Mouse (Mus musculus) subcutaneous adipose tissue, adult 2 months (tissue): ENCODE results near the gene Entpd4b. TPM values are rescaled to one million over a fixed set of nuclear protein-coding genes. Genes with fewer than 3 reads are reported as not detected.

Experiments used
- polyA plus RNA-seq: library from polyadenylated mRNA; depleted of rRNA; stranded (reverse); fragments of >200 nt; gene quantifications from 2 replicates; pipeline ENCODE4 v1.2.3, GENCODE M21; 2012; ENCODE audit warnings: low replicate concordance; rRNA removed

The Entpd4b gene
- 23.6 and 42.4 TPM in 2 replicates for polyA plus RNA-seq

DNA sequence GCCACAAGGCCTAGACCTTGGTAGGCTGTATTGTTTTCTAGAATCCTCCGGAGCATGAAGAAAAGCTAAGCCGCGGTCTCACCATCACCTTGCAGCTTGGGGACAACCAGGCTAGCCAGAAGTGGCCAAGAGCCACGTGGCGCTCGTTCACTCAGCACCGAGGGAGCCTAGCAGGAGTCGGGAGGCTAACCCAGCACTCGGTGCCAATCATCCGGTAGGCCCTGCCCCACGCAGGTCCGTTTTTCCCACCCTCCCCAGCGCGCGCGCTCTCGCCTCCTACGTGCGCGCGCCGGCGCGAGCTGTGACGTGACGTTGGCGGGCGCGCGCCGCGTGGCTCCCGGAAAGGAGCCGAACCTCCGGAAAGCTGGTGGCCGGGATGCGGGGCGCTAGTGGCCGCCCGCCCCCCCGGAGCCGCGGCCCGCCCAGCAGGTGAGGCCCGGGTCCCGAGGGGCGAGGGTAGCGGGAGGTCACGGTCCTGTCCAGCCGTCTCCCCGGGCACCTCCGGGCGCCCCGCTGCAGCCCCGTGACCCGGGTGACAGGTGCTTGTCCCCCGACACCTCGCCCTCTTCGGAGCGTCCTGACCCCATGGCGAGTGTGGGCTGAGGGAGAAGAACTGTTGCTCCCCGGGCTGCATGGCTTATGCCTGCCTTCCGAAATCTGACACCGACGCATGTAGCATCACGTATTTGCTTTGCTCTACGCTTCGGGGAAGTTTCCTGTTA lies at the start of gene Entpd4b:
Gene Entpd4b, plus strand, starts transcription at position 315 of the 722 bp plus-strand sequence.

GRCm38 (mm10) chr14:69512449-69512848 lies 42.8 kb upstream of the Entpd4b start, which contains the start of gene Gm27179:
TSS of gene Gm27179 (minus strand) at chr14:69512549.

Other genes starting within 250 kb of the Entpd4b start
- 2.2 and 17.3 TPM in 2 replicates for gene Gm16867, start 52.1 kb upstream of the Entpd4b start, polyA plus RNA-seq
- 0.04 TPM in 1 of 2 replicates, not detected in the other for gene Gm27179, start 42.9 kb upstream of the Entpd4b start, polyA plus RNA-seq